Mouse (Mus musculus): Measurements from ENCODE around the gene Susd1. TPM values are rescaled to one million over a fixed set of nuclear protein-coding genes. Genes with fewer than 3 reads are reported as not detected.

Susd1 gene
- polyA plus RNA-seq, 1 experiment from 2014 or later, result 2.0 TPM

GRCm38 (mm10) chr4:59387387-59388210, 50.8 kb downstream of the Susd1 start:
- H3K27me3 ChIP-seq (ENCODE audit: low read depth, poor library complexity, severe bottlenecking), result no peaks in the 10 kb centered on the region
- WGBS, result 40% methylated on average over 13 of the region's 13 CpGs
- H3K4me3 ChIP-seq, result no peak overlapping the region
- peaks cover 24% of the 10 kb centered on the region for H3K4me1 ChIP-seq
- H3K9me3 ChIP-seq (replicated peaks), result no peaks in the 10 kb centered on the region
- DNase-seq (ENCODE audit: low spot score), result no peak
- H3K27ac ChIP-seq, result 0 out of 2 replicates have a peak overlapping the region, but pooled peaks have one; percentile 11
- no peaks in the 10 kb centered on the region for H3K36me3 ChIP-seq

DNA sequence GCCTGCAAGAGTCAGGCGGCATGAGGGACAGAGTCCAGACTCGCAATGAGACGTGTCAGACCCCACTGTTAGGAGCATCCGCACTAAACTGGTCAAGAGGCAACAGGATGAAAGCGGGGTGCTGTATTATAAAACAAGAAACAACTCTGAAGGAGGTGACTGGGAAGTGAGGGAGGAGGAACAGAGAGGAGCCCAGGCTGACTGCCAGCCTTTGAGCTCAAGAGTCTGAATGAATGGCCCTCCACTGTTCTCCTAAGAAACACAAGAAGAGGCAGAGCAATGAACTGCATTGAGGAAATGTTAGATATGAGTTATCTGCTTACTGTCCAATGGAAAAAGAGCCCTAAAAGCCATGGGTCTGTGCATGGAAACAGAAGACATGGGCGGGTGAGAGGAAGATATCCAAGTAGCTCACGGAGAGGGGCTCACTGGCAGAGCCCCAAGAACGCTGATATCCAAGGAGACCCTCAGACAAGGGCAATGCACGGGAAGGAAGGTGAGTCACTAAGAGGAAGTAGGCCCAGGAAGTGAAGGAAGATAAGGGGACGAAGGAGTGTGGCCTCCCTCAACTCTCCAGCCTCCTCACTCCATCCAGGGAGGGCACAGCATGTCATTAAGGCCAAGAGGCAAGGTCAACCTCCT, 53.1 kb downstream of the Susd1 start:
- H3K9me3 ChIP-seq (replicated peaks), result no peaks in the 10 kb centered on the region
- WGBS, result 79% methylated on average over 10 of the region's 10 CpGs
- H3K27me3 ChIP-seq (ENCODE audit: low read depth, poor library complexity, severe bottlenecking), result no peaks in the 10 kb centered on the region
- H3K4me1 ChIP-seq, result peaks cover 31% of the 10 kb centered on the region
- no peak overlapping the region for H3K27ac ChIP-seq
- no peak overlapping the region for H3K4me3 ChIP-seq
- no peaks in the 10 kb centered on the region for H3K36me3 ChIP-seq
- no peak for DNase-seq (ENCODE audit: low spot score)

- no peak overlapping the region for H3K27ac ChIP-seq
- WGBS, result 72% methylated on average over 3 of the region's 3 CpGs
- H3K4me1 ChIP-seq, result peaks cover 32% of the 10 kb centered on the region
- H3K36me3 ChIP-seq, result no peaks in the 10 kb centered on the region
- no peaks in the 10 kb centered on the region for H3K9me3 ChIP-seq (replicated peaks)
- H3K27me3 ChIP-seq (ENCODE audit: low read depth, poor library complexity, severe bottlenecking), result no peaks in the 10 kb centered on the region
- DNase-seq (ENCODE audit: low spot score), result no peak
- no peak overlapping the region for H3K4me3 ChIP-seq
These were observed 54.6 kb downstream of the Susd1 start for GRCm38 (mm10) chr4:59383791-59384190.

DNA sequence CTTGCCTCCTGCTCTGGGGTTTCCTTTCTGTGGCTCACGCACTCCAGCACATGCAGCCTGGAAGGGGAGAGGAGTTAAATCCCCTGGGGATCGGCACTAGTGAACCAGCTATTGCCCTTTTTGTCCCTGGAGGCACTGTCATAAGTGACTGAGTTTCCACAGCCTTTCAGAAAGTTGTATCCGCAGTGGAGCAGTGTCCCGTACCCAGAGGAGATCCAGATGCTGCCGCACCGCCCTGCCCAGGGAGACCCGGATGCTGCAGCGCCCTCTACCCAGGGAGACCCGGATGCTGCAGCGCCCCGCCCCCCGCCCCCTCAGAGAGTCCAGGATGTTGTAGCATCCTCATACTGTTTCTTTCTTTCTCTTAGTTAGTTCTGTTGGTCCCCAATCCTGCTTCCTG, 56.3 kb downstream of the Susd1 start:
- H3K9me3 ChIP-seq (replicated peaks), result no peaks in the 10 kb centered on the region
- H3K27ac ChIP-seq, result peak overlapping the region; percentile 76
- peak overlapping the region; percentile 31; the same call in 1 of the 2 replicates for H3K4me3 ChIP-seq
- no peaks in the 10 kb centered on the region for H3K27me3 ChIP-seq (ENCODE audit: low read depth, poor library complexity, severe bottlenecking)
- 34% methylated on average over 12 of the region's 12 CpGs for WGBS
- H3K36me3 ChIP-seq, result no peaks in the 10 kb centered on the region
- DNase-seq (ENCODE audit: low spot score), result peak; percentile 71
- H3K4me1 ChIP-seq, result peaks cover 19% of the 10 kb centered on the region

- no peak overlapping the region for H3K27ac ChIP-seq
- H3K9me3 ChIP-seq (replicated peaks), result no peaks in the 10 kb centered on the region
- H3K4me3 ChIP-seq, result no peak overlapping the region
- 84% methylated on average over 13 of the region's 13 CpGs for WGBS
- H3K4me1 ChIP-seq, result peaks cover 19% of the 10 kb centered on the region
- DNase-seq (ENCODE audit: low spot score), result no peak
- H3K36me3 ChIP-seq, result no peaks in the 10 kb centered on the region
- H3K27me3 ChIP-seq (ENCODE audit: low read depth, poor library complexity, severe bottlenecking), result no peaks in the 10 kb centered on the region
These were observed 57.3 kb downstream of the Susd1 start for GRCm38 (mm10) chr4:59381007-59381743.

DNA sequence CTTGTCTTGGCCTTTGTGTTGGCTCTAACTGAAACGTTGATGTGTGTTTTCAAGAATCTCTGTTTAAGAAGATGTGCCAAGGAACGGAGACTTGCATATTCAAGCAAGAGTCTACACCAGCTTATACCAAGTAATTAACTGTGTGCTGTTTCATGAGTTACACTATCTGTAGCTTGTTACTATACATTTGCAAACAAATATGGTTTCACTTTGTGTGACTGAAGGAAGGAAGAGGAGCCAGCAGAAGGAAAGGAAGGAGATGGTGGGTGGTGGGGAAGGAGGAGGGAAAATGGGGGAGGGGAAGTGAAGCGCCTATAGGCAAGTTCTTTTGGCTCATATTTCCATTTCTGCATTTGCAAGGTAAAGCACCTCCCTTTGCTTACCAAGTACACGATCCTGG, 58.0 kb downstream of the Susd1 start:
- no peak overlapping the region for H3K4me3 ChIP-seq
- 89% methylated on average over 4 of the region's 4 CpGs for WGBS
- H3K4me1 ChIP-seq, result peaks cover 19% of the 10 kb centered on the region
- H3K27ac ChIP-seq, result no peak overlapping the region
- H3K27me3 ChIP-seq (ENCODE audit: low read depth, poor library complexity, severe bottlenecking), result no peaks in the 10 kb centered on the region
- no peaks in the 10 kb centered on the region for H3K36me3 ChIP-seq
- no peak for DNase-seq (ENCODE audit: low spot score)
- H3K9me3 ChIP-seq (replicated peaks), result no peaks in the 10 kb centered on the region

- DNase-seq (ENCODE audit: low spot score), result no peak
- peaks cover 15% of the 10 kb centered on the region for H3K4me1 ChIP-seq
- H3K9me3 ChIP-seq (replicated peaks), result no peaks in the 10 kb centered on the region
- no peak overlapping the region for H3K4me3 ChIP-seq
- no peaks in the 10 kb centered on the region for H3K36me3 ChIP-seq
- no peak overlapping the region for H3K27ac ChIP-seq
- H3K27me3 ChIP-seq (ENCODE audit: low read depth, poor library complexity, severe bottlenecking), result no peaks in the 10 kb centered on the region
- 84% methylated on average over 5 of the region's 5 CpGs for WGBS
These were observed 58.6 kb downstream of the Susd1 start for GRCm38 (mm10) chr4:59379876-59380275.

DNA sequence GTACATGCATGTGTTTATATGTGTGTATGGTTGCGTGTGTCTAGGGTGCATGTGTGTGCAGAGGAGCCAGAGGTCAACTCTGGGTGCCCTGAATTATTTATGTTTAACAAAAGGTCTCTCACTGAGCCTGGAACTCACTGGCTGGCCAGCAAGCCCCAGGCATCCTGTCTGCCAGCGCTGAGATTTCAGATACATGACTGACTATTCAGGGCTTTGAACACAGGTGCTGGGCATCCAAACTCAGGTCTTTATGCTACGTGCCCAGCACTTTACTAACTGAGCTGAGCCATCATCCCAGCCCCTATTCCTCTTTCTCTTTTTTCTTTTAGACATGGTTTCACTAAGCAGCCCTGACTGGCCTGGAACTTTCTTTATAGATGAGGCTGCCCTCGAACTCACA, 59.8 kb downstream of the Susd1 start:
- no peaks in the 10 kb centered on the region for H3K36me3 ChIP-seq
- DNase-seq (ENCODE audit: low spot score), result no peak
- no peaks in the 10 kb centered on the region for H3K27me3 ChIP-seq (ENCODE audit: low read depth, poor library complexity, severe bottlenecking)
- WGBS, result 88% methylated on average over 4 of the region's 4 CpGs
- no peak overlapping the region for H3K4me3 ChIP-seq
- no peak overlapping the region for H3K27ac ChIP-seq
- no peaks in the 10 kb centered on the region for H3K9me3 ChIP-seq (replicated peaks)
- H3K4me1 ChIP-seq, result peaks cover 15% of the 10 kb centered on the region

- Histone ChIP-seq H3K9me3 (replicated peaks) (no peaks in the 10 kb centered on the region), H3K36me3 (no peaks in the 10 kb centered on the region), H3K4me1 (0 out of 2 replicates have a peak, but pooled peaks cover 7% of the 10 kb centered on the region), H3K27me3 (ENCODE audit: low read depth, poor library complexity, severe bottlenecking) (no peaks in the 10 kb centered on the region), H3K4me3 (no peak overlapping the region), H3K27ac (no peak overlapping the region)
- no peak for DNase-seq (ENCODE audit: low spot score)
- WGBS, result 69% methylated on average over 10 of the region's 10 CpGs
These were observed 64.0 kb downstream of the Susd1 start for GRCm38 (mm10) chr4:59374271-59374938.

GRCm38 (mm10) chr4:59372546-59373157, 65.8 kb downstream of the Susd1 start:
- Histone ChIP-seq H3K4me3 (no peak overlapping the region), H3K9me3 (replicated peaks) (no peaks in the 10 kb centered on the region), H3K27me3 (ENCODE audit: low read depth, poor library complexity, severe bottlenecking) (no peaks in the 10 kb centered on the region), H3K36me3 (no peaks in the 10 kb centered on the region), H3K4me1 (0 out of 2 replicates have a peak, but pooled peaks cover 5% of the 10 kb centered on the region), H3K27ac (no peak overlapping the region)
- no peak for DNase-seq (ENCODE audit: low spot score)
- WGBS, result 78% methylated on average over 5 of the region's 5 CpGs

- no peaks in the 10 kb centered on the region for H3K9me3 ChIP-seq (replicated peaks)
- WGBS, result 91% methylated on average over 5 of the region's 5 CpGs
- H3K4me3 ChIP-seq, result no peak overlapping the region
- H3K27me3 ChIP-seq (ENCODE audit: low read depth, poor library complexity, severe bottlenecking), result no peaks in the 10 kb centered on the region
- no peak overlapping the region for H3K27ac ChIP-seq
- H3K4me1 ChIP-seq, result 0 out of 2 replicates have a peak, but pooled peaks cover 5% of the 10 kb centered on the region
- no peak for DNase-seq (ENCODE audit: low spot score)
- no peaks in the 10 kb centered on the region for H3K36me3 ChIP-seq
These were observed 66.5 kb downstream of the Susd1 start for GRCm38 (mm10) chr4:59371910-59372309.

DNA sequence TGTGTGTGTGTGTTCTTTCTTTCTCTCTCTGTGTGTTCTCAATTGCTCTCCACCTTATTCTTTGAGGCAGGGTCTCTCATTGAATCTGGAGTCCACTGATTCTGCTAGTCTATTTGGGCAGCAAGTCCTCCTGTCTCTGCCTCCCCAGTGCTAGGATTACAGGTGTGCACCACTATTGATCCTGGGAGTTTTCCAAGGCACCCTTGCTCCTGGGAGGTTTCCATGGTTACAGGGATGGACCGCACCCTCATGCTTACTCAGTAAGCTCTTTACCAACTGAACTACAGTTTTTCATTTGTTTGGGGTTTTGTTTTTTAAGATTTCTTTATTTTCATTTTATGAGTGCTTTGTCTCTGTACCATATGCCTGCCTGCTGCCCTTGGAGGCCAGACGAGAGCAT, 68.5 kb downstream of the Susd1 start:
- Histone ChIP-seq H3K27ac (no peak overlapping the region), H3K36me3 (no peaks in the 10 kb centered on the region), H3K4me3 (no peak overlapping the region), H3K4me1 (0 out of 2 replicates have a peak, but pooled peaks cover 5% of the 10 kb centered on the region), H3K27me3 (ENCODE audit: low read depth, poor library complexity, severe bottlenecking) (no peaks in the 10 kb centered on the region), H3K9me3 (replicated peaks) (no peaks in the 10 kb centered on the region)
- 87% methylated on average over 2 of the region's 2 CpGs for WGBS
- DNase-seq (ENCODE audit: low spot score), result no peak
